Mouse (Mus musculus) gastrocnemius, postnatal 14 days (tissue): Measurements from ENCODE around the gene Krt71. TPM values are rescaled to one million over a fixed set of nuclear protein-coding genes. Genes with fewer than 3 reads are reported as not detected.
"Not testable (repeated sequence)": the region's sequence is repeated elsewhere in the genome, so short reads cannot be mapped to it uniquely, and the experiment has no call there.

Experiments used
- DNase-seq: peaks from one replicate; pipeline ENCODE4 v3.0.0; 2021; ENCODE audit warnings: mixed read lengths
- intact Hi-C: fragments of 180-260 bp; cut with DNase I; formaldehyde crosslinking; loops from one replicate; pipeline ENCODE4 v1.15.1; 2025; ENCODE audit warnings: low total_unique reads
- microRNA-seq, 2 experiments: library from miRNA; unstranded; fragments of <30 nt; microRNA quantifications; one replicate each; pipeline ENCODE4 v1.2.0; 2021
- total RNA-seq, 2 experiments: library from RNA; stranded (reverse); gene quantifications; 2 replicates each; pipeline ENCODE4 v1.2.3; 2021

Gene Krt71
- total RNA-seq, 2 experiments from 2014 or later, result not detected

DNA sequence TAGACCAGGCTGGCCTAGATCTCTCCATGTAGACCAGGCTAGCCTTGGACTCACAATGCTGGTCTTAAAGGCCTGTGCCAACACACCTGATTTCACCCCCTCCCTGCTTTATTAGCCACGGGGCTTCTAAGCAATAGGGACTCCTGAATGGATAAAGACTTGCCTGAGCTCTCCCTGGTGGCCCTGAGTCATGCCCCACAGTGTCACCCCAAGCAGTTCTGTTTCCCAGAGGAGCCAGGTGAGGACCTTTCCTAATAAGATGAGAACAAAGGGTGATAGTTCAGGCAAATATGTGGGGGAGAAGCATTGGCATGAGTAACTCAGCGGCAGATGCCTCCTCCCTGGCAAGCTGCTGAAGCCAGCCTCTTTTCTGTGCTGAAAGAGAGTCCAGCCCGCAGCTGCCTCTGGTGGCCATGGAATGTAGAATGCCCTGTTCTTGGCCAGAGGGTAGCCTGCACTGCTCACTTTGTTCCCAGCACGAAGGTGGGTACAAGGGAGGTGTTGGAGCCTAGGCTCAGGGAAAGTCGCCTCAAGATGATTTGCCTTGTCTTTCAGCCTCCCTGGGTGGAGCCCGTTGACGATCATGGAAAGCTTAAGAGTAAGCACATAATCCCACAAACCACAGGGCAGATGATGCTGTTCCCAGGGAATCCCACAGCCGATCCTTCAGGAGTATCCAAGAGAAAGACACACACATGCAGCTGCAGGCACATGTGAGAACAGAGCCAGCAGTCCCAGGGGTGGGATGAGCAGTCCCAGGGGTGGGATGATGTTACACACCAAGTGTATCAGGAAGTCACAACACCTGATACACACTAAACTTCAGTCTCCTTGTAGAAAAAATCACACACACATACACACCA, 45.4 kb downstream of the Krt71 start:
- intact Hi-C loops, result no loop called here
- DNase-seq, result no peak

DNA sequence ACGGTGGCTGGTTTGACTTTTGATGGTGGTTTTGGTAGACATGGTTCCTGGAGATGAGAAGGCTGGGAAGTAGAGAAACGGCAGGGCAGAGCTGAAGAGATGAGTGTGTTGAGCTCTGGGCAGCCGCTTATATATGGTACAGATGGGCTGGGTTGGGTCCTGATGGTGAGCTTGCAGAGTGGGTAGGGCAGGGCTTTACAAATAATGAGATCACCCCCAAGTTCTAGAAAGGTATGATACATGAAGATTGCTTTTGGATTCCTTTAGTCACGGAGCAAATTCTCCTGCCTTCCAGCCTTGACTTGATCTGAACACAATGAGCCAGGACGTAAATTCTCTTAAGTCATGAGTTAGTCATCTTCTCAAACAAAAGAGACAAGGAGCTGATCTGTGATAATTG, 48.7 kb downstream of the Krt71 start, which contains the start of gene Krt6a:
Gene Krt6a (minus strand): TSS at position 101 of the 400 bp plus-strand sequence.
- no peak for DNase-seq
- intact Hi-C loops, result no loop called here

DNA sequence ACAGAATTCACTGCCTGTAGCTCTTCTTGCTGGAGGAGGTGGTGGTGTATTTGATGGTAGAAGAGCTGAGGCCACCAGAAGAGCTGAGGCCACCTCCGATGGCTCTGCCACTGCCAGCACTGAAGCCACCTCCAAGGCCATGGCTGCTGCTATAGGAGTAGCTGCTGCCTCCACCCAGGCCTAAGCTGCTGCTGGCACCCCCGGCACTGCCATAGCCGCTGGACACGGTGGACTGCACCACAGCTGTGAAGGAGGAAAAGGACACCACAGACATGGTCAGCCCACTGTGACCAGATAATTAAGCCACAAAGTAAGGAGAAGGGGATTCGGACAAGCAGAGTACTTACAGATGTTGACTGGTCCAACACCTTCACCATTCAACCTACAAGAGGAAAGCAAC, 52.4 kb downstream of the Krt71 start:
- intact Hi-C loops, DNase-seq: not testable (repeated sequence)

DNA sequence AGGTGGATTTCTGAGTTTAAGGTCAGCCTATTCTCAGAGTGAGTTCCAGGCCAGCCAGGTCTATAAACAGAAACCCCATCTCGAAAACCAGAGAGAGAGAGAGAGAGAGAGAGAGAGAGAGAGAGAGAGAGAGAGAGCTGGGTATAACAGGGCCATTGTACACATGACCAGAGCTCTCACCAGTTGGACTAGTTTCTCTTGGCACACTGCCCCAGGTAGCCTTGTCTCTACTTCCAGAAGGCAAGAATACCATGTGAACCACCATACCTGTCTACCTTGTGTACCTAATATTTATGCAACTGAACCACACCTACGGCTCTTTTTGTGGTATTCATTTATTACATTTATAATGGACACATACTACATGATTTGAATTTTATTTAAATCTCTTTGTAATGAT, 54.7 kb downstream of the Krt71 start:
- intact Hi-C loops, result no loop called here
- no peak for DNase-seq

Small RNAs within 50 kb of the gene (microRNA-seq; reads per million reads assigned to microRNA genes)
- 0 reads per million in 2 experiments for gene Gm44323
- 0 reads per million in 2 experiments for gene Gm44342

Other genes with a start within 250 kb of the Krt71 start
- not detected for gene Gm49425, start 225.8 kb downstream of the Krt71 start, total RNA-seq
- under 1 TPM in 1 of 2 experiments, not detected in 1; 0.08 TPM for gene Krt84, start 210.3 kb downstream of the Krt71 start, total RNA-seq
- not detected for gene Krt82, start 192.4 kb downstream of the Krt71 start, total RNA-seq
- gene Krt90, start 180.2 kb downstream of the Krt71 start, total RNA-seq, result not detected
- gene Krt75, start 169.2 kb downstream of the Krt71 start, total RNA-seq, result not detected
- gene Gm5414, start 114.9 kb downstream of the Krt71 start, total RNA-seq, result not detected
- gene Gm5478, start 95.7 kb downstream of the Krt71 start, total RNA-seq, result not detected
- gene Krt6b, start 62.8 kb downstream of the Krt71 start, total RNA-seq, result not detected
- not detected for gene Krt6a, start 48.8 kb downstream of the Krt71 start, total RNA-seq
- gene Krt5, start 30.2 kb downstream of the Krt71 start, total RNA-seq, result not detected
- not detected for gene Krt72, start 43.4 kb upstream of the Krt71 start, total RNA-seq
- gene Krt73, start 59.2 kb upstream of the Krt71 start, total RNA-seq, result not detected
- not detected for gene Krt2, start 75.1 kb upstream of the Krt71 start, total RNA-seq
- gene Krt1, start 107.7 kb upstream of the Krt71 start, total RNA-seq, result not detected
- not detected for gene Krt77, start 126.6 kb upstream of the Krt71 start, total RNA-seq
- gene Krt76, start 149.8 kb upstream of the Krt71 start, total RNA-seq, result not detected
- under 1 TPM in 1 of 2 experiments, not detected in 1; 0.16 TPM for gene Krt4, start 181.6 kb upstream of the Krt71 start, total RNA-seq
- gene Krt79, start 197.2 kb upstream of the Krt71 start, total RNA-seq, result not detected
- gene Krt78, start 211.2 kb upstream of the Krt71 start, total RNA-seq, result not detected